Mouse (Mus musculus) forebrain, embryonic 11.5 days (tissue): ENCODE measurements around the gene Hyal3. TPM values are rescaled to one million over a fixed set of nuclear protein-coding genes. Genes with fewer than 3 reads are reported as not detected.

Experiments
- ATAC-seq: fragments of 200-750 bp; cut with Nextera tagmentation; replicated peaks from 2 replicates; pipeline ENCODE4 v1.8.0; 2017; ENCODE audit warnings: moderate TSS enrichment; ENCODE audit not compliant: low FRiP score
- DNase-seq: peaks from one replicate; pipeline ENCODE4 v3.0.0-alpha.2; 2017; ENCODE audit warnings: low spot score
- H3K27ac ChIP-seq: fragments of 300-500 bp; sonication (generic); 2 replicates; pipeline ENCODE4 v1.5.1; 2014; ENCODE audit warnings: low read depth, low read length
- H3K27me3 ChIP-seq: fragments of 300-500 bp; sonication (generic); 2 replicates; pipeline ENCODE4 v1.6.1; 2014; ENCODE audit warnings: mild to moderate bottlenecking, low read length, mixed read lengths; ENCODE audit not compliant: control insufficient read depth, insufficient read depth
- H3K36me3 ChIP-seq: fragments of 300-500 bp; sonication (generic); 2 replicates; pipeline ENCODE4 v1.6.1; 2014; ENCODE audit warnings: mild to moderate bottlenecking, low read length, moderate library complexity, mixed read lengths; ENCODE audit not compliant: control insufficient read depth, insufficient read depth
- H3K4me1 ChIP-seq: fragments of 300-500 bp; sonication (generic); replicated peaks from 2 replicates; pipeline ENCODE4 v1.6.1; 2014; ENCODE audit warnings: low read length, mixed read lengths; ENCODE audit not compliant: control insufficient read depth, insufficient read depth
- H3K4me2 ChIP-seq: fragments of 300-500 bp; sonication (generic); 2 replicates; pipeline ENCODE4 v1.6.1; 2014; ENCODE audit warnings: low read depth, mild to moderate bottlenecking, low read length, moderate library complexity, mixed read lengths; ENCODE audit not compliant: severe bottlenecking
- H3K4me3 ChIP-seq: fragments of 300-500 bp; sonication (generic); 2 replicates; pipeline ENCODE4 v1.5.1; 2014; ENCODE audit warnings: low read depth, low read length
- H3K9ac ChIP-seq: fragments of 300-500 bp; sonication (generic); 2 replicates; pipeline ENCODE4 v1.6.1; 2014; ENCODE audit warnings: low read length
- H3K9me3 ChIP-seq: fragments of 300-500 bp; sonication (generic); 2 replicates; pipeline ENCODE4 v1.6.1; 2016; ENCODE audit warnings: low read length, mixed read lengths; ENCODE audit not compliant: control insufficient read depth
- WGBS: fragments of 180-500 bp; shearing (Covaris S2); extraction: QIAGEN DNeasy Blood & Tissue Kit; methylation state at CpG from one replicate; pipeline ENCODE4 v1.1.7; 2014; 5-methylcytosine and 5-hydroxymethylcytosine counted together
- polyA plus RNA-seq: library from polyadenylated mRNA; unstranded; fragments of >200 nt; fragmentation: Nextera tagmentation; extraction: Ambion mirVana; gene quantifications from 2 replicates; pipeline ENCODE4 v1.2.1, GENCODE M21; 2014

The Hyal3 gene
- polyA plus RNA-seq, 1 experiment from 2014 or later, result not detected

- Histone ChIP-seq H3K4me3 (peak within 1 kb of the TSS; percentile 63), H3K27ac (no peak within 1 kb of the TSS), H3K27me3 (no peaks in the 10 kb centered on the region), H3K4me1 (peaks cover 9% of the 10 kb centered on the region), H3K36me3 (peaks cover 7% of the 10 kb centered on the region), H3K4me2 (peak within 1 kb of the TSS; percentile 95), H3K9ac (peak within 1 kb of the TSS; percentile 66), H3K9me3 (no peaks in the 10 kb centered on the region)
- peak; percentile 96 for DNase-seq
- WGBS, result 1% methylated on average over 46 of the region's 46 CpGs
- ATAC-seq, result peak; percentile 83
These were observed 38.9 kb upstream of the Hyal3 start, which contains the start of the genes Cyb561d2 and Nprl2 for GRCm38 (mm10) chr9:107541474-107542351. Gene Cyb561d2 (minus strand): TSS chr9:107542193. Gene Nprl2 (plus strand): TSS chr9:107542226.

- peaks cover 11% of the 10 kb centered on the region; the same call in 1 of the 2 replicates for H3K4me1 ChIP-seq
- H3K27ac ChIP-seq, result no peak overlapping the region
These were observed 38.3 kb upstream of the Hyal3 start for GRCm38 (mm10) chr9:107542352-107542686.

GRCm38 (mm10) chr9:107542721-107543120, 37.9 kb upstream of the Hyal3 start:
- peaks cover 7% of the 10 kb centered on the region for H3K36me3 ChIP-seq
- peak overlapping the region; percentile 66; the same call in 1 of the 2 replicates for H3K9ac ChIP-seq
- peaks cover 14% of the 10 kb centered on the region; the same call in 1 of the 2 replicates for H3K4me1 ChIP-seq
- H3K4me3 ChIP-seq, result peak overlapping the region; percentile 63
- H3K27me3 ChIP-seq, result no peaks in the 10 kb centered on the region
- ATAC-seq (no peak), DNase-seq (no peak)
- H3K4me2 ChIP-seq, result peak overlapping the region; percentile 95
- H3K9me3 ChIP-seq, result no peaks in the 10 kb centered on the region
- WGBS, result 47% methylated on average over 8 of the region's 8 CpGs
- H3K27ac ChIP-seq, result no peak overlapping the region

More at GRCm38 (mm10) chr9:107542352-107542686, 38.3 kb upstream of the Hyal3 start:
- WGBS, result 1% methylated on average over 11 of the region's 11 CpGs
- Histone ChIP-seq H3K27me3 (no peaks in the 10 kb centered on the region), H3K9me3 (no peaks in the 10 kb centered on the region), H3K36me3 (peaks cover 7% of the 10 kb centered on the region), H3K4me2 (peak overlapping the region; percentile 95), H3K9ac (peak overlapping the region; percentile 66), H3K4me3 (peak overlapping the region; percentile 63)
- DNase-seq (no peak), ATAC-seq (peak; percentile 14; the same call in 1 of the 2 replicates)

GRCm38 (mm10) chr9:107543299-107543698, 37.3 kb upstream of the Hyal3 start:
- 88% methylated on average over 11 of the region's 11 CpGs for WGBS
- peaks cover 4% of the 10 kb centered on the region; the same call in 1 of the 2 replicates for H3K36me3 ChIP-seq
- ATAC-seq (no peak), DNase-seq (no peak)
- H3K4me2 ChIP-seq, result no peak overlapping the region
- H3K9me3 ChIP-seq, result no peaks in the 10 kb centered on the region
- no peak overlapping the region for H3K4me3 ChIP-seq
- no peak overlapping the region for H3K9ac ChIP-seq
- H3K4me1 ChIP-seq, result peaks cover 14% of the 10 kb centered on the region; the same call in 1 of the 2 replicates
- H3K27ac ChIP-seq, result no peak overlapping the region
- H3K27me3 ChIP-seq, result no peaks in the 10 kb centered on the region

GRCm38 (mm10) chr9:107544196-107544700, 36.4 kb upstream of the Hyal3 start:
- Histone ChIP-seq H3K4me1 (peaks cover 14% of the 10 kb centered on the region; the same call in 1 of the 2 replicates), H3K4me2 (no peak overlapping the region), H3K36me3 (no peaks in the 10 kb centered on the region), H3K27ac (no peak overlapping the region), H3K27me3 (no peaks in the 10 kb centered on the region), H3K9me3 (no peaks in the 10 kb centered on the region), H3K9ac (no peak overlapping the region), H3K4me3 (no peak overlapping the region)
- 95% methylated on average over 17 of the region's 17 CpGs for WGBS
- DNase-seq, result no peak
- ATAC-seq, result no peak

- Histone ChIP-seq H3K27me3 (no peaks in the 10 kb centered on the region), H3K9ac (no peak overlapping the region), H3K9me3 (no peaks in the 10 kb centered on the region), H3K27ac (no peak overlapping the region), H3K36me3 (no peaks in the 10 kb centered on the region), H3K4me3 (no peak overlapping the region), H3K4me2 (no peak overlapping the region), H3K4me1 (peaks cover 14% of the 10 kb centered on the region; the same call in 1 of the 2 replicates)
- ATAC-seq (no peak), DNase-seq (no peak)
- WGBS, result 94% methylated on average over 12 of the region's 12 CpGs
These were observed 35.9 kb upstream of the Hyal3 start for GRCm38 (mm10) chr9:107544729-107545128.

GRCm38 (mm10) chr9:107545199-107545598, 35.4 kb upstream of the Hyal3 start:
- Histone ChIP-seq H3K9ac (no peak overlapping the region), H3K27ac (no peak overlapping the region), H3K4me1 (peaks cover 14% of the 10 kb centered on the region; the same call in 1 of the 2 replicates), H3K9me3 (no peaks in the 10 kb centered on the region), H3K4me2 (no peak overlapping the region), H3K36me3 (no peaks in the 10 kb centered on the region), H3K27me3 (peaks cover 3% of the 10 kb centered on the region), H3K4me3 (no peak overlapping the region)
- WGBS, result 86% methylated on average over 10 of the region's 10 CpGs
- DNase-seq, result no peak
- ATAC-seq, result no peak

GRCm38 (mm10) chr9:107545602-107546001, 35.0 kb upstream of the Hyal3 start:
- Histone ChIP-seq H3K9ac (no peak overlapping the region), H3K4me3 (no peak overlapping the region), H3K27ac (no peak overlapping the region), H3K4me1 (peaks cover 14% of the 10 kb centered on the region; the same call in 1 of the 2 replicates), H3K36me3 (no peaks in the 10 kb centered on the region), H3K27me3 (peaks cover 7% of the 10 kb centered on the region), H3K4me2 (no peak overlapping the region), H3K9me3 (no peaks in the 10 kb centered on the region)
- ATAC-seq, result no peak
- 2% methylated on average over 3 of the region's 3 CpGs for WGBS
- peak; percentile 89 for DNase-seq
